Mouse (Mus musculus): Measurements from ENCODE around the gene Ttpal. TPM values are rescaled to one million over a fixed set of nuclear protein-coding genes. Genes with fewer than 3 reads are reported as not detected.
A peak's percentile ranks its signal among the peaks of the same experiment; 100 is the strongest.
"Not testable (repeated sequence)": the region's sequence is repeated elsewhere in the genome, so short reads cannot be mapped to it uniquely, and the experiment has no call there.

Gene Ttpal
- total RNA-seq, 2 experiments from 2014 or later, result 29.2 to 34.0 TPM

GRCm38 (mm10) chr2:163620451-163620850 lies 18.3 kb downstream of the Ttpal start:
- DNase-seq (ENCODE audit: low spot score in 2 of 2), result no peak

- not testable (repeated sequence) for DNase-seq (ENCODE audit: low spot score in 2 of 2)
These were observed 19.3 kb downstream of the Ttpal start for GRCm38 (mm10) chr2:163621401-163621800.

- no peak for DNase-seq (ENCODE audit: low spot score in 2 of 2)
These were observed 29.1 kb downstream of the Ttpal start for GRCm38 (mm10) chr2:163631223-163631622.

GRCm38 (mm10) chr2:163631715-163632114 lies 29.6 kb downstream of the Ttpal start:
- no peak for DNase-seq (ENCODE audit: low spot score in 2 of 2)

GRCm38 (mm10) chr2:163634211-163634610 lies 32.1 kb downstream of the Ttpal start:
- DNase-seq (ENCODE audit: low spot score in 2 of 2), result no peak

- no peak for DNase-seq (ENCODE audit: low spot score in 2 of 2)
These were observed 33.9 kb downstream of the Ttpal start for GRCm38 (mm10) chr2:163636057-163636456.

GRCm38 (mm10) chr2:163637655-163638266 lies 35.6 kb downstream of the Ttpal start:
- no peak for DNase-seq (ENCODE audit: low spot score in 2 of 2)

- DNase-seq (ENCODE audit: low spot score in 2 of 2), result no peak
These were observed 38.4 kb downstream of the Ttpal start for GRCm38 (mm10) chr2:163640493-163640892.

- no peak for DNase-seq (ENCODE audit: low spot score in 2 of 2)
These were observed 39.6 kb downstream of the Ttpal start for GRCm38 (mm10) chr2:163641681-163642080.

GRCm38 (mm10) chr2:163642685-163643575 lies 40.8 kb downstream of the Ttpal start:
- no peak for DNase-seq (ENCODE audit: low spot score in 2 of 2)

- no peak for DNase-seq (ENCODE audit: low spot score in 2 of 2)
These were observed 41.5 kb downstream of the Ttpal start for GRCm38 (mm10) chr2:163643576-163643971.

- DNase-seq (ENCODE audit: low spot score in 2 of 2), result no peak
These were observed 41.9 kb downstream of the Ttpal start for GRCm38 (mm10) chr2:163644047-163644446.

- DNase-seq (ENCODE audit: low spot score in 2 of 2), result peak; percentile 100
These were observed 42.7 kb downstream of the Ttpal start, which contains the start of gene Serinc3 for GRCm38 (mm10) chr2:163644575-163645385. TSS of gene Serinc3 (minus strand) at chr2:163645131.

- DNase-seq (ENCODE audit: low spot score in 2 of 2), result no peak
These were observed 43.8 kb downstream of the Ttpal start for GRCm38 (mm10) chr2:163645700-163646460.

- no peak for DNase-seq (ENCODE audit: low spot score in 2 of 2)
These were observed 44.5 kb downstream of the Ttpal start for GRCm38 (mm10) chr2:163646461-163647080.

GRCm38 (mm10) chr2:163655699-163656098 lies 53.6 kb downstream of the Ttpal start:
- not testable (repeated sequence) for DNase-seq (ENCODE audit: low spot score in 2 of 2)

GRCm38 (mm10) chr2:163657486-163657885 lies 55.4 kb downstream of the Ttpal start:
- no peak for DNase-seq (ENCODE audit: low spot score in 2 of 2)

GRCm38 (mm10) chr2:163657975-163658886 lies 56.1 kb downstream of the Ttpal start, which contains the start of gene Pkig:
TSS of gene Pkig (plus strand) at chr2:163658386.
- DNase-seq (ENCODE audit: low spot score in 2 of 2), result peak; percentile 82 to 88

- peak in 1 of 2 experiments; percentile 34 for DNase-seq (ENCODE audit: low spot score in 2 of 2)
These were observed 56.8 kb downstream of the Ttpal start for GRCm38 (mm10) chr2:163658941-163659340.

All from adrenal gland, adult 18-20 months (tissue).